In genomic region chr1:182325919-182326318, GRCm38 (mm10) we compare ENCODE assay signal across 27 mouse cellular contexts. TPM values are rescaled to one million over a fixed set of nuclear protein-coding genes. Genes with fewer than 3 reads are reported as not detected.
DNase-seq lines count a peak whose midpoint lies in the region; ATAC-seq and TF ChIP-seq lines count a peak whose summit lies in the region.
"Had no signal": no experiment of that assay in that cellular context is flagged by ENCODE, and none has a peak within 500 bp of the region (broad histone marks: within the 10 kb centered on the region; RNA-seq: fewer than 3 reads in every experiment).

No protein-coding gene starts in this region.

- 0 out of 2 replicates have a peak overlapping the region, but pooled peaks have one; percentile 35 for H3K27ac ChIP-seq in kidney, adult 2 months (ENCODE audit: insufficient read depth, low read depth, low read length)
- H3K27ac ChIP-seq: embryonic facial prominence, embryonic 10.5 days; embryonic facial prominence, embryonic 13.5 days; forebrain, embryonic 12.5 days; forebrain, embryonic 15.5 days; heart, embryonic 15.5 days; hindbrain, embryonic 12.5 days; hindbrain, embryonic 15.5 days; intestine, embryonic 15.5 days had no signal

- H3K36me3 ChIP-seq in kidney, adult 2 months (ENCODE audit: control insufficient read depth, insufficient read depth, low read length): peaks cover 3% of the 10 kb centered on the region; the same call in 1 of the 2 replicates

- no peak for TF ChIP-seq POLR2A in kidney, adult 2 months (IDR thresholded peaks at IDR 0.05; ENCODE audit: low read depth, low read length)

- 0 out of 2 replicates have a peak, but pooled peaks have one; percentile 22 for ATAC-seq in common myeloid progenitor, adult 5-6 weeks (replicated peaks; ENCODE audit: low read depth, poor library complexity, severe bottlenecking)
- ATAC-seq in megakaryocyte, adult 5-6 weeks (ENCODE audit: poor library complexity, severe bottlenecking): peak; percentile 73
- ATAC-seq: activated CD4-positive, CD25-positive, alpha-beta regulatory T cell, adult 4 months; CD4-positive, CD25-positive, alpha-beta regulatory T cell, adult 4 months; forebrain, embryonic 15.5 days; intestine, embryonic 15.5 days had no signal

- no peak overlapping the region for H3K4me3 ChIP-seq in kidney, adult 2 months (ENCODE audit: insufficient read depth, low read depth, low read length)
- H3K4me3 ChIP-seq: embryonic facial prominence, embryonic 10.5 days; embryonic facial prominence, embryonic 13.5 days; erythroblast, embryonic 14.5 days; forebrain, embryonic 12.5 days; forebrain, embryonic 15.5 days; heart, embryonic 12.5 days; heart, embryonic 15.5 days; hindbrain, embryonic 12.5 days; hindbrain, embryonic 15.5 days; intestine, embryonic 15.5 days had no signal

- H3K27me3 ChIP-seq in kidney, adult 2 months (replicated peaks; ENCODE audit: control insufficient read depth, insufficient read depth, low read length): no peaks in the 10 kb centered on the region
- H3K27me3 ChIP-seq: embryonic facial prominence, embryonic 13.5 days; forebrain, embryonic 12.5 days; forebrain, embryonic 15.5 days; heart, embryonic 12.5 days; heart, embryonic 15.5 days; hindbrain, embryonic 12.5 days; hindbrain, embryonic 15.5 days; intestine, embryonic 15.5 days had no signal

- no peak for TF ChIP-seq CTCF in kidney, adult 2 months (conservative IDR thresholded peaks at IDR 0.05; ENCODE audit: insufficient read depth, insufficient read length, low read depth, low read length)

- no peak for DNase-seq in kidney, adult 2 months
- no peak for DNase-seq in kidney, postnatal 14 days
- no peak for DNase-seq in cerebellum, adult 11 months
- DNase-seq in adrenal gland, adult (ENCODE audit: inconsistent age in 2 of 2, low spot score in 1 of 2): no peak
- no peak for DNase-seq in adrenal gland, postnatal 14 days
- DNase-seq: adrenal gland, postnatal 10 days; cerebellum, adult 18-20 months; cerebellum, adult 9-10 months; cerebellum, postnatal 14 days; embryo, embryonic 11 days; gastrocnemius, postnatal 25 days; heart, postnatal 14 days; kidney, adult 11 months had no signal

- no peaks in the 10 kb centered on the region; the same call in 1 of the 2 replicates for H3K4me1 ChIP-seq in kidney, adult 2 months (ENCODE audit: control insufficient read depth, insufficient read depth, low read length)
- H3K4me1 ChIP-seq: embryonic facial prominence, embryonic 10.5 days; embryonic facial prominence, embryonic 13.5 days; forebrain, embryonic 12.5 days; forebrain, embryonic 15.5 days; heart, embryonic 12.5 days; heart, embryonic 15.5 days; hindbrain, embryonic 12.5 days; hindbrain, embryonic 15.5 days; intestine, embryonic 15.5 days had no signal

- WGBS in kidney, adult 2 months: 76% methylated on average over 1 of the region's 1 CpGs

RNA-seq across cellular contexts. Expression of gene Fbxo28, which starts 15.5 kb away (rescaled TPM):
- 9.0 and 11.0 TPM in 2 replicates for polyA plus RNA-seq in kidney, adult 2 months (2012; rRNA removed)
- total RNA-seq in common myeloid progenitor, adult 5-6 weeks (2017): 16.3 and 17.8 TPM in 2 replicates
- 20.8 and 23.8 TPM in 2 replicates for total RNA-seq in megakaryocyte, adult 5-6 weeks (2015)
- total RNA-seq in megakaryocyte, adult 5-6 weeks (2017): 21.2 and 23.3 TPM in 2 replicates
- total RNA-seq in adrenal gland, postnatal 14 days (2021): 33.2 and 35.1 TPM in 2 replicates

RNA-seq across cellular contexts. Expression of gene Degs1, which starts 43.3 kb away (rescaled TPM):
- polyA plus RNA-seq in kidney, adult 2 months (2012; rRNA removed): 137 and 158 TPM in 2 replicates
- total RNA-seq in common myeloid progenitor, adult 5-6 weeks (2017): 20.6 and 27.1 TPM in 2 replicates
- total RNA-seq in megakaryocyte, adult 5-6 weeks (2015): 417 and 430 TPM in 2 replicates
- total RNA-seq in megakaryocyte, adult 5-6 weeks (2017): 194 and 208 TPM in 2 replicates
- total RNA-seq in adrenal gland, postnatal 14 days (2021): 78.1 and 86.7 TPM in 2 replicates
